Mouse (Mus musculus) 3T3-L1 (cell line): ENCODE results near the gene Rdh13.
"Not testable (repeated sequence)": the region's sequence is repeated elsewhere in the genome, so short reads cannot be mapped to it uniquely, and the experiment has no call there.

ENCODE experiments used
- DNase-seq: peaks from one replicate; pipeline ENCODE4 v3.0.0-alpha.2; 2015; ENCODE audit warnings: low read depth, low spot score

The Rdh13 gene

DNA sequence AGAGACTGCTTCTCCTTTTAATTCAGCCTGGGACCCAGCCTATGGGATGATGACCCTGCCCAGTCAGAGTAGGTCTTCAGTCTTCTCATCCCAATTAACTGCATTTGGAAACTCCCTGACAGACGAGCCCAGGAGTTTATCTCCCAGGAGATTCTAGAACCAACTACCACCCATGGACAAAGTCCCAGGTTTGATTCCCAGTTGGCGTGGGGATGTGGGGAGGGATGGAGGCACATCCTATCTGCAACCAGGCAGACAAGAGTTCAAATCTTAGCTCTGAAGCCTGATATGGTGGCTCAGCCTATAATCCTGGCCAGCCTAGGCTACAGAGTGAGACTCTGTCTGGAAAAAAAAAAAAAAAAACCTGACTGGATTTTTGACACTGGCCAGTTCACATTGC lies 7.7 kb downstream of the Rdh13 start:
- no peak for DNase-seq

GRCm38 (mm10) chr7:4432026-4432425 lies 13.4 kb downstream of the Rdh13 start:
- DNase-seq, result no peak

DNA sequence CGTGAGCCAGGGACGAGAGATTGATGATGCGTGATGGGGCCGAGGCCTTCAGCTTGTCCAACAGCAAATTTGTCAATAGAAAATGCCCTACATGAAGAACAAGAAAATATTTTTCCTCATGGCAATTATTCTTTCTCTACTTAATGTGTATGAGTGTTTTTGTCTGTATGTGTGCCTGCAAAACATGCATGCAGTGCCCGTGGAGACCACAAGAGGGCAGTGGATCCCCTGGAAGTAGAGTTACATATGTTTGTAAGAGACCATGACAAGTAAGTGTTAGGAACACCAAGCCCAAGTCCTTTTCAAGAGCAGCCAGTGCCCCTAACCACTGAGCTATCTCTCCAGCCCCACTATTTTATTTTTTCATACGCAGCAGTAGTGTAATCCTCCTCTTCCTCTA lies 13.9 kb downstream of the Rdh13 start:
- DNase-seq, result peak; percentile 78

DNA sequence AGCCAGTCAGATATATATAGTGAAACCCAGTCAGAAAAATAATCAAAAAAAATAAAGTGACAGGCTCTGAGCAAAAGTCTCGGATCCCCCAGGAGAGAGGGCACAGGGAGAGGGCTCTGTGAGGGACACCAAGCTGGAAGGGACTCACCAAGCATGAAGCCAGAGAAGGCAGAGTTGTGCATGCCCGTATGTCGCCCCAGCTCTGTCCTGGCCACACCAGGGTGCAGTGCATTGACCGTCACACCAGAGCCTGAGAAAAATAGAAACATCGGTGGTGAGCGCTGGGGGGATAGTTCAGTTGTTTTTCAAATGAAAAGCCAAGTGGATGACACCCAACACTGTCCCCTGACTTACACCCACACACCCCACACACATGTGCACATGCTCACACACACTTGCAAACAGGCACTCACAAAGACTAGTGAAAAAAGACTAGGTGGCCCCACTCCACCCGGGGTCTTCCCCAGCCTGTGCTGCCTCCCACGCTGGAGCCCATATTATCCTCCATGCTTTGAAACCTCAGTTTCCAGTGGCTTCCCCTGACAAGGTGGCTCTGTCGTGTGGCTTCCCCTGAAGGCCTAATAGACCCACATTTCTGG lies 15.1 kb downstream of the Rdh13 start:
- no peak for DNase-seq

GRCm38 (mm10) chr7:4427161-4427912 lies 18.1 kb downstream of the Rdh13 start:
- DNase-seq, result peak; percentile 96

DNA sequence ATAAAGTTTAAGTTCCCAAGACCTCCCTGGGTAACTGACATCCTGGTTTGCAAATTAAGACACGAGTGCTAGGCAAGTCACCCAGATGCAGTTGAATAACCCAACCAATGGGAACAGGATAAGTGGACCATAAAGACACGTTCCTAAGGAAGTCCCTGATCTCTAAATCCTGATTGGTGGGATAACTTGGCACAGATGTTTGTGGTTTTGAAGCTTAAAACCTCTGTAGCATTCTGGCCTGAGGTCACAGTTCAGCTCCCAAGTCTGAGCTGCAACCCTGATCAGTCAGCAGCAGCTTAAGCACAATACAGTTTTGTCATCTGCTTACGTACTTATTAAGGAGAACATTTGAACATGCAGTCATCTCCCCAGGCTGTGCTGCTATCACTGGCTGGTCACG lies 25.2 kb downstream of the Rdh13 start:
- peak; percentile 17 for DNase-seq

- DNase-seq, result no peak
Observed at GRCm38 (mm10) chr7:4419681-4420080, 25.8 kb downstream of the Rdh13 start.

GRCm38 (mm10) chr7:4412406-4412805 lies 33.0 kb downstream of the Rdh13 start:
- DNase-seq, result not testable (repeated sequence)

DNA sequence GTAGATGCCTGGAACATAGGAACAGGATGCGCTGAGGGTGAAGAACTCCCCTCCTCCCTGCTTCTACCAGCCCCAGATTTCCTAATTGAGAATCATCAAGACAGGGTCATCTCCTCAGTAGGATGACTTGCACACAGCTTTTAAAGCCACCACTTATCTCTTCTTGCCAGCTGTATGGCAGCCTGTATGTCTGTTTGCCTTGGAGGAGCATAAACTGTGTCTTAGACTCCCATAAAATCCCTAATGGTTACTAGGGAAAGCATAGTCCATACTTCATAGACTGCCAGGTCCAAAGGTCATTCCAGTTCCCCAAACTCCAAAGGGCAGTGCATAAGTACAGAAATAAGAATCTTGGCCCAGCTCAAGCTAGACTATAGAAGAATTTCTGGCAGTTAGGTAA lies 47.7 kb downstream of the Rdh13 start, which contains the start of gene Gp6:
Gene Gp6, minus strand, starts transcription at position 15 of the 400 bp plus-strand sequence.
- DNase-seq, result no peak
